Mouse (Mus musculus): Measurements from ENCODE around the gene Pole4.
"Not testable (repeated sequence)": the region's sequence is repeated elsewhere in the genome, so short reads cannot be mapped to it uniquely, and the experiment has no call there.

DNA sequence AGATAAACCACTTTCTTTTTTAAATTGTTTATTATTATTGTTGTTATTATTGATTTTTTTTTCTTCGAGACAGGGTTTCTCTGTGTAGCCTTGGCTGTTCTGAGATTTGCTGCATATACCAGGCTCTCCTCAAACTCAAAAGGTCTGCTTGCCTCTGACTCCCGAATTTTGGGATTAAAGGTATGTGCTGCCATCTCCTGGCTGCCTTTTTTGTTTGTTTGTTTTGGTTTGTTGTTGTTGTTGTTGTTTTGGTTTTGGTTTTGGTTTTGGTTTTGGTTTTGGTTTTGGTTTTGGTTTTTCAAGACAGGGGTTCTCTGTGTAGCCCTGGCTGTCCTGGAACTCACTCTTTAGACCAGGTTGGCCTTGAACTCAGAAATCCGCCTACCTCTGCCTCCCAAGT is 27.5 kb downstream of the Pole4 start:
- TF ChIP-seq CTCF, EP300 (IDR thresholded peaks at IDR 0.05): not testable (repeated sequence)

All from lung, postnatal 0 days (tissue).